8 mouse cellular contexts compared by ENCODE assay signal in genomic region chr1:154120693-154121092, GRCm38 (mm10).
DNase-seq lines count a peak whose midpoint lies in the region; ATAC-seq lines count a peak whose summit lies in the region.

No protein-coding gene starts in this region.

- WGBS in intestine, embryonic 14.5 days, result 22% methylated on average over 1 of the region's 1 CpGs
- WGBS in intestine, embryonic 15.5 days, result 24% methylated on average over 1 of the region's 1 CpGs
- 53% methylated on average over 1 of the region's 1 CpGs for WGBS in liver, embryonic 11.5 days

- H3K36me3 ChIP-seq in intestine, embryonic 14.5 days (ENCODE audit: control insufficient read depth, insufficient read depth, low read length), result no peaks in the 10 kb centered on the region
- no peaks in the 10 kb centered on the region for H3K36me3 ChIP-seq in intestine, embryonic 15.5 days
- no peaks in the 10 kb centered on the region for H3K36me3 ChIP-seq in liver, embryonic 11.5 days (ENCODE audit: control insufficient read depth, insufficient read depth, low read length)

- intact Hi-C loops in heart, postnatal 36 days (cut with DNase I), result no loop called here

- no peak overlapping the region for H3K27ac ChIP-seq in intestine, embryonic 14.5 days (ENCODE audit: low read depth)
- no peak overlapping the region for H3K27ac ChIP-seq in intestine, embryonic 15.5 days
- H3K27ac ChIP-seq in liver, embryonic 11.5 days (ENCODE audit: low read depth, low read length), result no peak overlapping the region

- DNase-seq in intestine, embryonic 14.5 days (ENCODE audit: low spot score), result peak; percentile 66
- peak; percentile 92 for DNase-seq in adrenal gland, adult 2 months
- peak; percentile 75 to 83 for DNase-seq in cerebellum, postnatal 25 days
- peak; percentile 81 to 83 for DNase-seq in heart, postnatal 36 days
- peak; percentile 83 for DNase-seq in lung, postnatal 14 days
- DNase-seq in retina, postnatal 1 day, result no peak
- DNase-seq in liver, embryonic 11.5 days (ENCODE audit: low spot score), result no peak

- no peak overlapping the region for H3K9ac ChIP-seq in intestine, embryonic 14.5 days (ENCODE audit: low read length)
- no peak overlapping the region for H3K9ac ChIP-seq in intestine, embryonic 15.5 days
- no peak overlapping the region for H3K9ac ChIP-seq in liver, embryonic 11.5 days (ENCODE audit: low read depth, low read length)

- H3K27me3 ChIP-seq in intestine, embryonic 14.5 days (replicated peaks; ENCODE audit: control insufficient read depth, insufficient read depth, low read length), result no peaks in the 10 kb centered on the region
- no peaks in the 10 kb centered on the region for H3K27me3 ChIP-seq in intestine, embryonic 15.5 days (replicated peaks)
- no peaks in the 10 kb centered on the region for H3K27me3 ChIP-seq in liver, embryonic 11.5 days (replicated peaks; ENCODE audit: control insufficient read depth, insufficient read depth, low read length)

- 0 out of 2 replicates have a peak, but pooled peaks cover 7% of the 10 kb centered on the region for H3K4me1 ChIP-seq in intestine, embryonic 14.5 days (replicated peaks; ENCODE audit: control insufficient read depth, insufficient read depth, low read length)
- peaks cover 12% of the 10 kb centered on the region; the same call in 1 of the 2 replicates for H3K4me1 ChIP-seq in intestine, embryonic 15.5 days (replicated peaks)
- H3K4me1 ChIP-seq in liver, embryonic 11.5 days (replicated peaks; ENCODE audit: control insufficient read depth, insufficient read depth, low read length), result peaks cover 9% of the 10 kb centered on the region

- H3K9me3 ChIP-seq in intestine, embryonic 14.5 days (ENCODE audit: control insufficient read depth, low read length), result no peaks in the 10 kb centered on the region
- H3K9me3 ChIP-seq in intestine, embryonic 15.5 days, result no peaks in the 10 kb centered on the region
- H3K9me3 ChIP-seq in liver, embryonic 11.5 days (ENCODE audit: control insufficient read depth, low read length), result no peaks in the 10 kb centered on the region

- 0 out of 2 replicates have a peak, but pooled peaks have one; percentile 28 for ATAC-seq in intestine, embryonic 14.5 days (replicated peaks; ENCODE audit: low FRiP score, low TSS enrichment, low read depth)
- ATAC-seq in intestine, embryonic 15.5 days, result no peak
- no peak for ATAC-seq in liver, embryonic 11.5 days (replicated peaks; ENCODE audit: low FRiP score)

- no peak overlapping the region for H3K4me2 ChIP-seq in intestine, embryonic 14.5 days (ENCODE audit: low read length)
- H3K4me2 ChIP-seq in intestine, embryonic 15.5 days (replicated peaks), result no peak overlapping the region
- H3K4me2 ChIP-seq in liver, embryonic 11.5 days, result no peak overlapping the region

- H3K4me3 ChIP-seq in intestine, embryonic 14.5 days (ENCODE audit: low read depth, low read length), result no peak overlapping the region
- H3K4me3 ChIP-seq in intestine, embryonic 15.5 days (replicated peaks), result no peak overlapping the region
- no peak overlapping the region for H3K4me3 ChIP-seq in liver, embryonic 11.5 days (ENCODE audit: low read depth, low read length)

Comparison
In these comparisons a context has a peak if more than half of its experiments do, and no peak if none do; other contexts are left out.
1. DNase-seq: peak in intestine, embryonic 14.5 days (single experiment), adrenal gland, adult 2 months (single experiment), cerebellum, postnatal 25 days (2 of 2), heart, postnatal 36 days (2 of 2) and lung, postnatal 14 days (single experiment); none in retina, postnatal 1 day (single experiment) and liver, embryonic 11.5 days (single experiment).